Mouse (Mus musculus) cortical plate, adult 2 months (tissue): Measurements from ENCODE around the gene Nudt3. TPM values are rescaled to one million over a fixed set of nuclear protein-coding genes. Genes with fewer than 3 reads are reported as not detected.

ENCODE experiments used
- H3K27ac ChIP-seq: fragments of 200-500 bp; 2 replicates; pipeline ENCODE4 v1.5.1; 2012; ENCODE audit warnings: low read length, control low read depth, inconsistent platforms; ENCODE audit not compliant: insufficient read depth
- H3K4me1 ChIP-seq: fragments of 200-500 bp; 2 replicates; pipeline ENCODE4 v1.6.1; 2011; ENCODE audit warnings: low read length; ENCODE audit not compliant: control insufficient read depth, insufficient read depth
- H3K4me3 ChIP-seq: fragments of 200-500 bp; 2 replicates; pipeline ENCODE4 v1.5.1; 2011; ENCODE audit warnings: mild to moderate bottlenecking, low read length, control low read depth; ENCODE audit not compliant: insufficient read depth
- CTCF ChIP-seq: fragments of 200-500 bp; IDR thresholded peaks from 2 replicates; pipeline ENCODE4 v1.5.1; 2011; ENCODE audit warnings: mild to moderate bottlenecking, control low read depth, low read length; ENCODE audit not compliant: insufficient read depth; ENCODE audit errors: extremely low read depth
- POLR2A ChIP-seq: fragments of 200-500 bp; IDR thresholded peaks from 2 replicates; pipeline ENCODE4 v1.6.1; 2011; ENCODE audit warnings: mild to moderate bottlenecking, low read length, control low read depth; ENCODE audit not compliant: insufficient read depth; ENCODE audit errors: extremely low read depth
- polyA plus RNA-seq: library from polyadenylated mRNA; depleted of rRNA; stranded (reverse); fragments of >200 nt; gene quantifications from 2 replicates; pipeline ENCODE4 v1.2.3, GENCODE M21; 2012

The Nudt3 gene
- polyA plus RNA-seq, 1 experiment: 371 TPM

DNA sequence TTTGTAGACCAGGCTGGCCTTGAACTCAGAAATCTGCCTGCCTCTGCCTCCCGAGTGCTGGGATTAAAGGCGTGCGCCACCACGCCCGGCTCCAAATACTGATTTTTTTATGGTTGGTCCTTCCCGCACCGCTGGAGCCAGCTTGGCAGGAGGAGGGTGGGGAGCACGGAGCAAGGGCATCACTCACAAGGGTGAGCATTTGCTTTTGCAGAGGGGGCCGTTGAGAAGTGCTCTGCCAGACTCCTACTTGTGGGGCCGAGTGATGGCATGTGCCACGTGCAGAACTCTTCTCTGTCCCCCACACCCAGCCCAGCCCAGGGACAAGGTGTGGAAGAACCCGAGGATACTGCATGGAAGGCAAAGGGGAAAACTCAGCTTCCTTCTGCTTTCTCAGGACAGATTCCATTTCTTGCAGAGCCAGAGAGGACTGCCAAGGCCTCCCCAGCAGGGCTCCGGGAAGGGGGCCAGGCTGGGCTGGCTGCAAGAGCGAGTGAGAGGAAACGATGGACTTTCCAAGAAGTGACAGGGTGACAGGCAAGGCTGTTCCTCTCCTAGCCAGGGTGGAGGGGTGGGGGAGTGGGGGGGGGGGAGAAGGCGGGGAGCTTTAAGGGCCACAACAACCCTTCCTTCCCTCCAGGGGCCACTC is 48.7 kb downstream of the Nudt3 start:
- Histone ChIP-seq H3K4me1 (peaks cover 2% of the 10 kb centered on the region; the same call in 1 of the 2 replicates), H3K4me3 (no peak overlapping the region), H3K27ac (peak overlapping the region; percentile 53; the same call in 1 of the 2 replicates)
- TF ChIP-seq POLR2A: no peak
- TF ChIP-seq CTCF: no peak

GRCm38 (mm10) chr17:27573772-27574320 is 49.4 kb downstream of the Nudt3 start:
- no peak overlapping the region for H3K27ac ChIP-seq
- no peak overlapping the region for H3K4me3 ChIP-seq
- H3K4me1 ChIP-seq: peaks cover 2% of the 10 kb centered on the region; the same call in 1 of the 2 replicates
- no peak for TF ChIP-seq CTCF
- TF ChIP-seq POLR2A: no peak

- Histone ChIP-seq H3K4me1 (peaks cover under 1% of the 10 kb centered on the region; the same call in 1 of the 2 replicates), H3K27ac (no peak overlapping the region), H3K4me3 (no peak overlapping the region)
- no peak for TF ChIP-seq POLR2A
- no peak for TF ChIP-seq CTCF
These were observed 52.0 kb downstream of the Nudt3 start for GRCm38 (mm10) chr17:27571315-27571714.

DNA sequence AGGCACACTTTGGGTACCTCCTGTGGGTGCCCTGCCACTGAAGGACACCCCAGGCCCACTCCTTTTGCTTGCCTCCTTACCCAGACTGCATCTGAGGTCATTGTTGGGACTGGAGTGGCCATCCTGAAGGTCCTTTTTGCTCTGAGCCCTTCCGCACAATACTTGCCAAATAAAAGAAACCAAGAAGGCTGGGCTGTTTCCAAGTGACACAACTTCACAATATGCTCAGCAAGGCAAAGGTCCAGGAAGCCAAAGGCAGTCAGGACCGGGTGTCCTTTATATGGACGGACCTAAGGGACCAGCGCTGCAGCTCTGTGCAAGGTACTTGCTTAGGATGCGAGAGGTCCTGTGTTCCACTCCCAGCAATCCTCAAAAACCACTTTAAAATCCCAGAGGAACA is 55.1 kb downstream of the Nudt3 start:
- no peak overlapping the region for H3K4me3 ChIP-seq
- peaks cover 2% of the 10 kb centered on the region; the same call in 1 of the 2 replicates for H3K4me1 ChIP-seq
- TF ChIP-seq POLR2A (no peak), CTCF (no peak)
- no peak overlapping the region for H3K27ac ChIP-seq

- TF ChIP-seq CTCF (no peak), POLR2A (no peak)
- peaks cover 2% of the 10 kb centered on the region; the same call in 1 of the 2 replicates for H3K4me1 ChIP-seq
- H3K4me3 ChIP-seq: peak overlapping the region; percentile 87
- 0 out of 2 replicates have a peak overlapping the region, but pooled peaks have one; percentile 6 for H3K27ac ChIP-seq
These were observed 57.4 kb downstream of the Nudt3 start for GRCm38 (mm10) chr17:27565942-27566267.

GRCm38 (mm10) chr17:27565163-27565941 is 57.9 kb downstream of the Nudt3 start, which contains the start of gene AI413582:
Gene AI413582 (minus strand): TSS chr17:27565756.
- H3K27ac ChIP-seq: peak within 1 kb of the TSS; percentile 6
- peak within 1 kb of the TSS; percentile 87 for H3K4me3 ChIP-seq
- TF ChIP-seq POLR2A: peak; percentile 68; the same call in 1 of the 2 replicates
- TF ChIP-seq CTCF: peak; percentile 55
- peaks cover 2% of the 10 kb centered on the region; the same call in 1 of the 2 replicates for H3K4me1 ChIP-seq

DNA sequence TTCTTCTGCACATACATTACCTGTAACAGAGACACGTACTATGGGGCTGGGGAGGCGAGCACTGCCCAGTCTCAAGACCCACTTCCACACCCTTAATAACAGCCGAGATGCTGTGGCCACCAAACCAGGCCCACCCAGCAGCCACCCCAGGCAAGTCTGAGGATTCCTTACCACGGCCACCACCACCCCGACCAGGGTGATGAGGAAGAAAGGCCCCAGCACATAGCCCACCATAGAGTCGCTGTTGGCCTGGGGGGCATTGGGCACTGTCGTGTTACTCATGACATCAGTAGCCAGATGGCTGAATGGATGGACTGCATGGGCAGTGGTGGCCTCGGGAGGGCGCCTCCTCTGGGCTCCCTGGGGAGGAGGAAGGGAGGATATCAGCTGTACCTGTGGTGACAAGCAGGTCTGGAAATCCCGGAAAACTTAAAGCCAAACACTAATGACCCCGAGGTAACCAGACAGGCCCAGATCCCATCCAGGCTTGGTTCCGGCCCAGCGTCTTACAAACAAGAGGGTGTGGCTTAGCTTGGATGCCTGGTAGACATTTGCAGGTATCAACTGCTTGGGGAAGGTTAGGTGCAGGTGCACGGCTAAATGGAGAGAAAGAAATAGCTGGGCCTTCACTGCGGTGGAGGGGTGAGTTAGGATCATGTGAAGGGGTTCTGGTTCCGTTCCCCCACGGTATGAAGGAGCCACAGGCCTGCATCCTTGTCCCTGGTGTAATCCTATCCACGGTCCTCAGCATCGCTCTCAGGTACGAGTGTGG is 58.7 kb downstream of the Nudt3 start:
- Histone ChIP-seq H3K4me3 (peak overlapping the region; percentile 87), H3K4me1 (peaks cover 2% of the 10 kb centered on the region; the same call in 1 of the 2 replicates), H3K27ac (peak overlapping the region; percentile 3; the same call in 1 of the 2 replicates)
- TF ChIP-seq POLR2A (no peak), CTCF (no peak)

- TF ChIP-seq CTCF: no peak
- TF ChIP-seq POLR2A: no peak
- no peak overlapping the region for H3K4me3 ChIP-seq
- peaks cover 2% of the 10 kb centered on the region; the same call in 1 of the 2 replicates for H3K4me1 ChIP-seq
- no peak overlapping the region for H3K27ac ChIP-seq
These were observed 59.5 kb downstream of the Nudt3 start for GRCm38 (mm10) chr17:27563771-27564244.

DNA sequence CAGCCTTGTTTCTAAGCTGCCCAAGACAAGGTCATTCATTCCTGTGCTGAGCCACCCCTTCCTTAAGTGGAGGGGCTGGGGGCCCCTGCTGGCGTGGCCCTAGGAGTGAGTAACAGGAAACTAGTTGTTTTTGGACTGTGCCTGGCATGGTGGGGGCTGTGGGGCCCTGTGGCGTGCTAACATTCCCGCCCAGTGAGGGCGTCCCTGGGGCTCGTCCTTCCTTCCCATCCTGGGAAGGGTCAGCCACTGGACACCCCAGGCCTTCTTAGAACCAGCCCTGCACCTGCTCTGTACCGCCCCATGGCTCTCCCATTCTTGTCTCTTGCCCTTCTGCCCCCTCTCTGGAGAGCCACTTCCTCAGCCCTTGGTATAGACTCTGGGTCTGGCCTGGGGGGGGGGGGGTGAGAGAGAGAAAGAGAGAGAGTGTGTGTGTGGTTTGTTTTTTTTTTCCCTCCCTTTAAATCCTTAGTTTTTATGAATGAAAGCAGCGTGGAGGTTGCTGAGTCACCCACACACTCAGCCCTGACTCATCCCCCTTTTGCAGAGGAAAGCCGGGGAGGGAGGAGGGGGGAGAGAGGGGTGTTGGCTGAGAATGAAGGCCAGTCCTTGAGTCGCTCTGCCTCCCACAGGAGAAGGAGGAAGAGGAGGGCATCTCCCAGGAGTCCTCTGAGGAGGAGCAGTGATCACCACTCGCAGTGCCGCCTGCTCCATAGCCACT is 61.3 kb downstream of the Nudt3 start:
- Histone ChIP-seq H3K27ac (no peak overlapping the region), H3K4me3 (no peak overlapping the region), H3K4me1 (peaks cover 2% of the 10 kb centered on the region; the same call in 1 of the 2 replicates)
- TF ChIP-seq CTCF: no peak
- no peak for TF ChIP-seq POLR2A
